Mouse (Mus musculus) testis, adult 10 weeks (tissue): ENCODE results near the gene Clec4f. TPM values are rescaled to one million over a fixed set of nuclear protein-coding genes. Genes with fewer than 3 reads are reported as not detected.

Experiments used
- polyA plus RNA-seq: library from polyadenylated mRNA; stranded (reverse); fragments of 350-450 nt; fragmentation: Illumina TruSeq; extraction: RNeasy Lipid Tissue Mini Kit (QIAGEN cat#74804); gene quantifications from one replicate; pipeline ENCODE4 v1.2.3, GENCODE M21; 2014; ENCODE audit warnings: low read depth, low replicate concordance

Gene Clec4f
- not detected for polyA plus RNA-seq

DNA sequence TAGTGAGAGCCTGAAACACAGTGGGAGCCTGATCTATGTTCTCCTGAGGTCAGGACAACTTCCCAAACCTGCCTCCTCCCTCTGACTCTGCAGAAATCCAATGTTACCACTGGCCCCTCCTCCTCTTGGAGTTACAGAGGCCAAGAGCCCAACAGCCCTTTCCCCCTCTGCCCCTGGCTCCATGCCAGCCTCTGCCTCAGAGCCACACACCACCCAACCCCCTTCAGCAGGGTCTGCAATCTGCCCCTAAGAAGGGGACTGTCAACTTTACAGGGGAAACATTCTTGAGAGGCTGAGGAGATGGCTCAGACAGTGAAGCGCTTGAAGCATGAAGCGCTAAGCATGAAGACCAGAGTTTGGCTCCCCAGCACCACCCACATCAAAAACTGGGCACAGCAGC, at the start of gene Clec4f:
Clec4f (minus strand) TSS at position 101 of the 400 bp plus-strand sequence.

DNA sequence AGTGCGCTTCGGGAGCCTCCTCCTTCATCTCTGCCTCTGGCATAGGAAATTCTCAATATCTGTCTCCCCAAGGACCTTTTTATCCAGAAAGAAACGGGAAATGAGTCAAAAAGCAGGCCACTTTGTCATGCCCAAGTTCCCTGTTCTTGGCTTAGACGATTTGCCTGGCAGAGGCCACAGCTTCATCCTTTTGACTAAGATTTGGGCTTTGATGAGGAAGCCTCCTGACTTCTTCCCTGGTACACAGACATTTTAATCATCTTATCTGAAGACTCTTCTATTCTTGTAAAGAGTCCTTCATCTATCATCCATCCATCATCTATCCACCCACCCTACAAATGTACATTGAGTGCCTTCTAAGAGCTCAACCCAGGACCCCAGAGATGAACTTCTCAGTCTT, 21.8 kb upstream of the Clec4f start, which contains the start of gene Cd207:
Cd207 (minus strand) TSS at position 101 of the 400 bp plus-strand sequence.

Other genes starting within 250 kb of the Clec4f start
- 1.0 TPM for gene Tet3, start 197.1 kb downstream of the Clec4f start, polyA plus RNA-seq
- 8.1 TPM for gene Dguok, start 149.2 kb downstream of the Clec4f start, polyA plus RNA-seq
- gene Actg2, start 119.9 kb downstream of the Clec4f start, polyA plus RNA-seq = 130 TPM
- 140 TPM for gene Stambp, start 83.5 kb downstream of the Clec4f start, polyA plus RNA-seq
- gene Cd207, start 21.7 kb upstream of the Clec4f start, polyA plus RNA-seq = not detected
- gene Vax2, start 55.1 kb upstream of the Clec4f start, polyA plus RNA-seq = not detected
- 3.1 TPM for gene Atp6v1b1, start 86.8 kb upstream of the Clec4f start, polyA plus RNA-seq
- 15.4 TPM for gene Ankrd53, start 106.5 kb upstream of the Clec4f start, polyA plus RNA-seq
- 11.0 TPM for gene Tex261, start 119.6 kb upstream of the Clec4f start, polyA plus RNA-seq
- 18.6 TPM for gene Nagk, start 138.8 kb upstream of the Clec4f start, polyA plus RNA-seq
- 54.5 TPM for gene Paip2b, start 175.6 kb upstream of the Clec4f start, polyA plus RNA-seq
- gene Zfp638, start 210.9 kb upstream of the Clec4f start, polyA plus RNA-seq = 146 TPM